8 mouse cellular contexts compared by ENCODE assay signal in the genomic region with DNA sequence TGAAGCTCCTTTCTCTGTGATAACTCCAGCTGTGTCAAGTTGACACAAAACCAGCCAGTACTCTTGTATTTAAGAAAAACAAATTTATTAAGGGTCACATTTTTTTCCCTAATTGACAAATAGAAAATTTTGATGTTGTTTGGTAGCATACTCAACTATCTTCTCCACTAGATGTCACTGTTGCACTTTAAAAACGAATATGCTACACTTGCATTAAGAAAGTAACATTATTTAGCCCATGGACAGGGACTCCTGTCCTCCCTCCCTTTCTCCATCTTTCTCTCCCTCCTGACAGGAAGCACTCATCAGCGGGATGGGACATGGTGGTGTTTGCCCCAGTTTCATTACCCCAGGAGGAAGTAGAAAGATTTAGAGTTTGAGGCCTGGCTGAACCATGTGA. TPM values are rescaled to one million over a fixed set of nuclear protein-coding genes. Genes with fewer than 3 reads are reported as not detected.
DNase-seq lines count a peak whose midpoint lies in the region; ATAC-seq and TF ChIP-seq lines count a peak whose summit lies in the region.
"Not testable (repeated sequence)": the region's sequence is repeated elsewhere in the genome, so short reads cannot be mapped to it uniquely, and the experiment has no call there.

No protein-coding gene starts in this region.

- not testable (repeated sequence) for H3K4me2 ChIP-seq in forebrain, embryonic 16.5 days (ENCODE audit: low read length); hindbrain, embryonic 11.5 days (replicated peaks; ENCODE audit: low read depth, low read length)

- peak; percentile 50; the same call in 1 of the 2 replicates for ATAC-seq in forebrain, embryonic 16.5 days
- not testable (repeated sequence) for ATAC-seq in hindbrain, embryonic 11.5 days (ENCODE audit: low FRiP score)

- H3K27ac ChIP-seq in forebrain, embryonic 16.5 days (ENCODE audit: low read length); hindbrain, embryonic 11.5 days (ENCODE audit: low read depth, low read length); layer of hippocampus, adult 2 months: not testable (repeated sequence)

- not testable (repeated sequence) for H3K36me3 ChIP-seq in forebrain, embryonic 16.5 days (ENCODE audit: control insufficient read depth, insufficient read depth); hindbrain, embryonic 11.5 days (ENCODE audit: control insufficient read depth, insufficient read depth, low read length)

- H3K9ac ChIP-seq in forebrain, embryonic 16.5 days (replicated peaks; ENCODE audit: low read depth, low read length); hindbrain, embryonic 11.5 days (ENCODE audit: low read depth, low read length): not testable (repeated sequence)

- H3K4me1 ChIP-seq in forebrain, embryonic 16.5 days (replicated peaks; ENCODE audit: control insufficient read depth, insufficient read depth, low read length); hindbrain, embryonic 11.5 days (replicated peaks; ENCODE audit: control insufficient read depth, insufficient read depth, low read length): not testable (repeated sequence)

- not testable (repeated sequence) for H3K27me3 ChIP-seq in forebrain, embryonic 16.5 days (replicated peaks; ENCODE audit: control insufficient read depth, insufficient read depth, low read length); hindbrain, embryonic 11.5 days (ENCODE audit: control insufficient read depth, insufficient read depth, low read length)

- peak; percentile 83 for DNase-seq in 416B (ENCODE audit: low read depth)
- peak; percentile 86 for DNase-seq in NIH3T3 (ENCODE audit: low read depth)
- peak; percentile 84 for DNase-seq in cerebellum, adult 9-10 months
- peak; percentile 70 for DNase-seq in hindbrain, embryonic 11.5 days (ENCODE audit: low spot score)
- DNase-seq in layer of hippocampus, adult 2 months (ENCODE audit: low spot score in 2 of 2): peak; percentile 6 to 32
- peak; percentile 35 for DNase-seq in lung, postnatal 10 days
- peak; percentile 80 for DNase-seq in retina, postnatal 1 day

- WGBS in forebrain, embryonic 16.5 days: 0% methylated on average over 2 of the region's 2 CpGs
- 0% methylated on average over 2 of the region's 2 CpGs for WGBS in hindbrain, embryonic 11.5 days

- H3K4me3 ChIP-seq in forebrain, embryonic 16.5 days (replicated peaks; ENCODE audit: low read length); hindbrain, embryonic 11.5 days (ENCODE audit: low read depth, low read length); layer of hippocampus, adult 2 months: not testable (repeated sequence)

- TF ChIP-seq CTCF in layer of hippocampus, adult 2 months (conservative IDR thresholded peaks at IDR 0.05): peak; percentile 78

- H3K9me3 ChIP-seq in forebrain, embryonic 16.5 days (ENCODE audit: control insufficient read depth, low read length); hindbrain, embryonic 11.5 days (ENCODE audit: control insufficient read depth, low read length): not testable (repeated sequence)

RNA-seq across cellular contexts. Expression of a gene that starts 31.3 kb away (rescaled TPM):
- 107 and 110 TPM in 2 replicates for polyA plus RNA-seq in forebrain, embryonic 16.5 days (2015; fragmentation: Nextera tagmentation; extraction: Ambion mirVana)
- polyA plus RNA-seq in hindbrain, embryonic 11.5 days (2014; fragmentation: Nextera tagmentation; extraction: Ambion mirVana): 75.2 and 97.5 TPM in 2 replicates
- 10 to 100 TPM; 25.2 to 26.8 TPM for total RNA-seq in layer of hippocampus, adult 2 months (2021)

RNA-seq across cellular contexts. Expression of a gene that starts 51.2 kb away (rescaled TPM):
- polyA plus RNA-seq in forebrain, embryonic 16.5 days (2015; fragmentation: Nextera tagmentation; extraction: Ambion mirVana): 14.2 and 16.9 TPM in 2 replicates
- 8.1 and 10.1 TPM in 2 replicates for polyA plus RNA-seq in hindbrain, embryonic 11.5 days (2014; fragmentation: Nextera tagmentation; extraction: Ambion mirVana)
- total RNA-seq in layer of hippocampus, adult 2 months (2021): 10 to 100 TPM; 28.9 to 32.2 TPM

Comparison
In these comparisons a context has a peak if more than half of its experiments do, and no peak if none do; other contexts are left out.
1. DNase-seq: peak in every context shown above with its lines; median percentile 86 in NIH3T3; 84 in cerebellum, adult 9-10 months; 83 in 416B; 80 in retina, postnatal 1 day; 70 in hindbrain, embryonic 11.5 days; 35 in lung, postnatal 10 days; 19 in layer of hippocampus, adult 2 months.